Mouse (Mus musculus) telencephalon, adult 2 months (tissue): ENCODE measurements at regions not wholly inside any gene's neighbourhood (a gene's known extent, or its start where the extent isn't known, plus 50 kb on each side); places are given as distances from the start of the nearest gene placed in this dataset.

Source experiments
- DNase-seq: peaks from one replicate; pipeline ENCODE4 v3.0.0-alpha.2; 2011; ENCODE audit warnings: low read depth, low spot score

- DNase-seq, result no peak
Measured at GRCm38 (mm10) chr12:59599785-59600184, 380.3 kb upstream of the Fbxo33 start.

- no peak for DNase-seq
Measured at GRCm38 (mm10) chr12:59589354-59589753, 369.8 kb upstream of the Fbxo33 start.

GRCm38 (mm10) chr12:59582587-59582986, 363.1 kb upstream of the Fbxo33 start:
- DNase-seq, result no peak

- DNase-seq, result no peak
Measured at GRCm38 (mm10) chr12:59579694-59580093, 360.2 kb upstream of the Fbxo33 start.

GRCm38 (mm10) chr12:59563960-59564359, 344.4 kb upstream of the Fbxo33 start:
- no peak for DNase-seq

- peak; percentile 46 for DNase-seq
Measured at GRCm38 (mm10) chr12:59539788-59540187, 320.3 kb upstream of the Fbxo33 start.

GRCm38 (mm10) chr12:59530521-59530920, 311.0 kb upstream of the Fbxo33 start:
- DNase-seq, result no peak

GRCm38 (mm10) chr12:59523368-59523767, 303.8 kb upstream of the Fbxo33 start:
- no peak for DNase-seq

- peak; percentile 48 for DNase-seq
Measured at GRCm38 (mm10) chr12:59521946-59522345, 302.4 kb upstream of the Fbxo33 start.

GRCm38 (mm10) chr12:59509857-59510256, 290.3 kb upstream of the Fbxo33 start:
- DNase-seq, result peak; percentile 48

GRCm38 (mm10) chr12:59509175-59509574, 289.6 kb upstream of the Fbxo33 start:
- no peak for DNase-seq

- DNase-seq, result no peak
Measured at GRCm38 (mm10) chr12:59507431-59507830, 287.9 kb upstream of the Fbxo33 start.

GRCm38 (mm10) chr12:59497434-59497833, 277.9 kb upstream of the Fbxo33 start:
- no peak for DNase-seq

- DNase-seq, result no peak
Measured at GRCm38 (mm10) chr12:59488019-59488418, 268.5 kb upstream of the Fbxo33 start.

GRCm38 (mm10) chr12:59487507-59487906, 268.0 kb upstream of the Fbxo33 start:
- DNase-seq, result no peak

- DNase-seq, result no peak
Measured at GRCm38 (mm10) chr12:59460997-59461961, 241.8 kb upstream of the Fbxo33 start.

- no peak for DNase-seq
Measured at GRCm38 (mm10) chr12:59456175-59456851, 236.8 kb upstream of the Fbxo33 start.

- DNase-seq, result peak; percentile 85
Measured at GRCm38 (mm10) chr12:59415051-59415450, 195.5 kb upstream of the Fbxo33 start.

GRCm38 (mm10) chr12:59411491-59411890, 192.0 kb upstream of the Fbxo33 start:
- no peak for DNase-seq

- DNase-seq, result no peak
Measured at GRCm38 (mm10) chr12:59391103-59391502, 171.6 kb upstream of the Fbxo33 start.

GRCm38 (mm10) chr12:59382812-59383211, 163.3 kb upstream of the Fbxo33 start:
- DNase-seq, result peak; percentile 43

GRCm38 (mm10) chr12:59341586-59341985, 122.1 kb upstream of the Fbxo33 start:
- DNase-seq, result no peak

- DNase-seq, result no peak
Measured at GRCm38 (mm10) chr12:59330753-59331152, 111.2 kb upstream of the Fbxo33 start.
